Mouse (Mus musculus): Measurements from ENCODE around the gene Rgs6. TPM values are rescaled to one million over a fixed set of nuclear protein-coding genes. Genes with fewer than 3 reads are reported as not detected.

Rgs6 gene
- total RNA-seq, 2 experiments from 2014 or later: 20.6 to 20.7 TPM

GRCm38 (mm10) chr12:83076179-83076578 is 488.1 kb downstream of the Rgs6 start:
- no peak for DNase-seq (ENCODE audit: low spot score in 2 of 2)

- DNase-seq (ENCODE audit: low spot score in 2 of 2): no peak
Observed at GRCm38 (mm10) chr12:83077486-83077885, 489.4 kb downstream of the Rgs6 start.

GRCm38 (mm10) chr12:83083427-83083826 is 495.3 kb downstream of the Rgs6 start:
- DNase-seq (ENCODE audit: low spot score in 2 of 2): no peak

GRCm38 (mm10) chr12:83084614-83085013 is 496.5 kb downstream of the Rgs6 start:
- no peak for DNase-seq (ENCODE audit: low spot score in 2 of 2)

- no peak for DNase-seq (ENCODE audit: low spot score in 2 of 2)
Observed at GRCm38 (mm10) chr12:83087010-83087409, 498.9 kb downstream of the Rgs6 start.

GRCm38 (mm10) chr12:83087555-83087954 is 499.5 kb downstream of the Rgs6 start:
- DNase-seq (ENCODE audit: low spot score in 2 of 2): no peak

GRCm38 (mm10) chr12:83092001-83092400 is 503.9 kb downstream of the Rgs6 start:
- no peak for DNase-seq (ENCODE audit: low spot score in 2 of 2)

- DNase-seq (ENCODE audit: low spot score in 2 of 2): no peak
Observed at GRCm38 (mm10) chr12:83097787-83098186, 509.7 kb downstream of the Rgs6 start.

GRCm38 (mm10) chr12:83098646-83099371 is 510.7 kb downstream of the Rgs6 start:
- no peak for DNase-seq (ENCODE audit: low spot score in 2 of 2)

GRCm38 (mm10) chr12:83099920-83100319 is 511.8 kb downstream of the Rgs6 start:
- no peak for DNase-seq (ENCODE audit: low spot score in 2 of 2)

GRCm38 (mm10) chr12:83100413-83100812 is 512.3 kb downstream of the Rgs6 start:
- no peak for DNase-seq (ENCODE audit: low spot score in 2 of 2)

GRCm38 (mm10) chr12:83100848-83101247 is 512.8 kb downstream of the Rgs6 start:
- no peak for DNase-seq (ENCODE audit: low spot score in 2 of 2)

- no peak for DNase-seq (ENCODE audit: low spot score in 2 of 2)
Observed at GRCm38 (mm10) chr12:83105514-83106119, 517.5 kb downstream of the Rgs6 start.

- no peak for DNase-seq (ENCODE audit: low spot score in 2 of 2)
Observed at GRCm38 (mm10) chr12:83106120-83106517, 518.0 kb downstream of the Rgs6 start.

GRCm38 (mm10) chr12:83109486-83109885 is 521.4 kb downstream of the Rgs6 start:
- DNase-seq (ENCODE audit: low spot score in 2 of 2): no peak

- DNase-seq (ENCODE audit: low spot score in 2 of 2): no peak
Observed at GRCm38 (mm10) chr12:83109891-83110630, 522.0 kb downstream of the Rgs6 start.

GRCm38 (mm10) chr12:83110711-83111110 is 522.6 kb downstream of the Rgs6 start:
- DNase-seq (ENCODE audit: low spot score in 2 of 2): no peak

- DNase-seq (ENCODE audit: low spot score in 2 of 2): no peak
Observed at GRCm38 (mm10) chr12:83112283-83112682, 524.2 kb downstream of the Rgs6 start.

GRCm38 (mm10) chr12:83112901-83113628 is 525.0 kb downstream of the Rgs6 start:
- no peak for DNase-seq (ENCODE audit: low spot score in 2 of 2)

GRCm38 (mm10) chr12:83113971-83114370 is 525.9 kb downstream of the Rgs6 start:
- DNase-seq (ENCODE audit: low spot score in 2 of 2): no peak

GRCm38 (mm10) chr12:83114396-83115053 is 526.4 kb downstream of the Rgs6 start:
- DNase-seq (ENCODE audit: low spot score in 2 of 2): peak; percentile 83 to 84

All from layer of hippocampus, postnatal 10 days (tissue).